Mouse (Mus musculus) left cerebral cortex, adult 11 months (tissue): ENCODE data around the gene Akr1c13.
A peak's percentile ranks its signal among the peaks of the same experiment; 100 is the strongest.
"Not testable (repeated sequence)": the region's sequence is repeated elsewhere in the genome, so short reads cannot be mapped to it uniquely, and the experiment has no call there.

Experiments
- DNase-seq: peaks from one replicate; pipeline ENCODE4 v3.0.0; 2022; ENCODE audit warnings: low spot score

Akr1c13 gene

DNA sequence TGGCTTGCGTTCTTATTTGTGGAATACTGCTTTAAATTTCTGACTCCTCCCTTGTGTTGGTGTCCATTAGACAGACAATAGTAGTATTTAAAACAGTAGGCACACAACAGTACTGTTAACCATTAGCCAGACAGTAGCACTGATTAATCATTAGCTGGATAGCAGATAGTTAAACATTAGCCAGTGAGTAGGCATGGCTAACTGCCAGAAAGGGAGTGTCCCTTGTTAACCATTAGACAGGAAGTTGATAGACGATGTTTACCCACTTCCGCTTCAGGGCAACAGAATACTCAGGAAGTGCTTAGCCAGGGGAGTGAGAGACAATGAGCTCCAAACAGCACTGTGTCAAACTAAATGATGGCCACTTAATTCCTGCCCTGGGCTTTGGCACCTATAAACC, at the start of gene Akr1c13:
TSS of gene Akr1c13 (plus strand) at position 247 of the 400 bp plus-strand sequence.
- DNase-seq = no peak

DNA sequence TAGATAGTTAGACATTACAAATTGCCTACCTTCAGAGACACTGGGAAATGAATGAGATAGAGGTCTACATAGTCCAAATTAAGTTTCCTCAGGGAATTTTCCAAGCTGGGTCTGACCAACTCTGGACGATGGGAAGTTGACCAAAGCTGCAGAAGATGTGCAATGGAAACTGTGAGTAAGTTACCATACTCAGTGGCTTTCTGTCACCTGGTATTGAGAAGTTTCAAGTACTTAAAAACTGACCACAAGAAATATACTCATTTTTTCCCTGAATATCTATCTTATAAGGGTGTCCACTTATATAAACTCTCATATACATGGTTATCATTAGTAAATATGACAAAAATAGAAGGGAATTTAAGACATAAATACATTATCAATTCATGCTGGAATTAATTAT, 46.7 kb upstream of the Akr1c13 start:
- DNase-seq = no peak

DNA sequence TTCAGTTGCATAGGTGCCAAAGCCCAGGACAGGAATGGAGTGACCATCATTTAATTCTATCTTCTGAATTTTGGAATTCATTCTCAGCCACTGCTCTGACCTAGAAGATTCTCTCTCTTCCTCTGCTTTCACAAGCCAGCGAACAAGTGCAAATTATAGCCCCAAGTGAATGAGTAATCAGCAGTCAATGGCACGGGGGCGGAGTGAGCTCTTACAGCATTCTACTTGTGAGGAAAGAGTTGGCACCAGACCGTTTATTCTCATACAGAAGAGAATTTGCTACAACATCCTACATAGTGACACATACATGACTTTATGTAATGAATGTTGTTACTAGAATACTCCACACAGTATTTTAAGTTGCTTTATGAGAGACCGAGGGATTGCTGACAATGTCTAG, 40.4 kb upstream of the Akr1c13 start, which contains the start of gene Akr1c18:
TSS of gene Akr1c18 (minus strand) at position 137 of the 400 bp plus-strand sequence.
- DNase-seq = peak; percentile 43

DNA sequence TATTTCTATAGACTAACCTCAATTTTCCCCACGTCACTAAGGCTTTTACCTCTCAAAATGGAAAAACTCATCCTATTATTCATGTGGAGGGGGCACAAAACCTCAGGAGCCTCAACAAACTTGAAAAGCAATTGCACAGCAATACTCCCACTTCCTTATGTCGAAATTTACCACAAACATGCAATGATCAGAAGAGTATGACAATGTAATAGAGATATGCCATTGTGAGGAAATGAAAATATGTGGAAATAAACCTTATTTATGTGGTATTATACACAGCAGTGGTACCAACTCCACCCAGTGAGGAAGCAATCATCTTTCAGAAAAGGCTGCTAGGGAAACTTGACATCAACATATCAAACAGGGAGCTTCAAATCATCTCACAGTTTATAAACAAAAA, 38.0 kb upstream of the Akr1c13 start:
- no peak for DNase-seq

DNA sequence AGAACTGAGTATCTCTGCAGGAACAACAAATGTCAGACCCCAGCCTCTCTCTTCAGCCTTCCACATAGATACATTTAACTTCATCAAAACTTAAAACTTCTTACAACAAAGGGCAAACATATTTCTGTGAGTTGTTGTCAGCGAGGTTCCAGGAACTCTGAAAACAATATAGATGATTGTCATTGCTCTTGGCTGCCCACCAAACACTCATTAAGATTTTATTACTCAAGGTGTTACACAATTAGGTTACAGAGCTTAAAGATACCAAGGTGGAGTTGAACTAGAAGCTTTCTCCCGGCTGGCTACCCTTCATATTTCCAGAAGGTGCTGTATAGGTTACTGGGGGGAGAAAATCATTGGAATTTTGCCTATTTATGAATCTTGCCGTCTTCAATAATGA, 37.4 kb upstream of the Akr1c13 start:
- DNase-seq = no peak

DNA sequence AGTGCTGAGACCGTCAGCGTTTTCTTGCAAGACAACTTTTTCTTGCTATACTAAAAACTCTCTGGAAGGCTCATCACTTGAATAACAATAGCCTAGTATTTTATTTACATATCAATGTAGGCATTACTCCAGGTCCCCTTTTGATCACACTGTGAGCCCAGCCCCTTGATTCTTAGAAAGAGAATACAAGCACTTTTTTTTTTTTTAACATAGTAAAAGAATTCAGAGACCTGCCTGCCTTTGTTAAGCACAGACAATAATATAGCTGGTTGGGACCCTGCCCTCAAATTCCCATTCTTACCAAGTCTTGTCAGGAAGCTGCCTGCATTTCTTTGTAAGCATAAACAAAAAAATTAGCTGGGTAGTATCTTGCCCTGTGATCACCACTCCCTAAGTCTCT, 35.7 kb upstream of the Akr1c13 start:
- DNase-seq = no peak

DNA sequence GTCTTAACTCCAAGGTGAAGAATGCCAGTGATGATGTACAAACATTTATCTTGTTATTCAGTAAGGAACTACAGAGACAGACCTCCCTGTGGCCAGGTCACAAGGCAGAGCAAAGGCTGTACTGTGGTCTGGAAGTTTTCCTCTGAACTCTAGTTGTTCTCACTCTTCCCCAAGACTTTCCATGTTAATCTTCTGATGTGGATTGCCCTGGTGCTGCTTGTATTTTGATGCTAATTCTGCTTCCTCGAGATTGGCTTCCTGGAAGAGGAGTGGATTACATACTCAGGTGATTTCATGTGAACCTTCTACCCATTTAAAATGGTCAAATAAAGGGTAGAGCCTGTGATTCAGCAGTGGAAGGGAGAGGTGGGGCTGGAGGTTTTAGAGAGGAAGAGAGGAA, 22.9 kb upstream of the Akr1c13 start:
- no peak for DNase-seq

DNA sequence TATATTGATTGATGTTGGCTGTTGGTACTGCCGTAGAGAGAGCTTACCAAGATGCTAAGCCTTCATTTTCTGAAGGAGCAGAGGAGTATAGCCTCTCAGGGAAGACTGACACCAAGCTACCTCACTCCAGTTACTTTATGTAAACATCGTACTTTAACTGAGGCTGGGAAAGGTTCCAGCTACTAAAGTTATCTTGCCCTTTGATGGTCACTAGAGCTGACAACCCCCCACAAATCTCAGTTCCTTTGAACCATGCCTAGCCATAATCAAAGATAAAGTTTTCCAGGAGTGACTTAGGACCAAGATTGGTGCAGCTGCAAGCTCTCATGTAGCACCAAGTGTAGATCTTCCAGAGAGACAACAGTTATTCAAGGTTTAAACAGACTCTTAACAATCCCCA, 18.0 kb upstream of the Akr1c13 start:
- DNase-seq = no peak

DNA sequence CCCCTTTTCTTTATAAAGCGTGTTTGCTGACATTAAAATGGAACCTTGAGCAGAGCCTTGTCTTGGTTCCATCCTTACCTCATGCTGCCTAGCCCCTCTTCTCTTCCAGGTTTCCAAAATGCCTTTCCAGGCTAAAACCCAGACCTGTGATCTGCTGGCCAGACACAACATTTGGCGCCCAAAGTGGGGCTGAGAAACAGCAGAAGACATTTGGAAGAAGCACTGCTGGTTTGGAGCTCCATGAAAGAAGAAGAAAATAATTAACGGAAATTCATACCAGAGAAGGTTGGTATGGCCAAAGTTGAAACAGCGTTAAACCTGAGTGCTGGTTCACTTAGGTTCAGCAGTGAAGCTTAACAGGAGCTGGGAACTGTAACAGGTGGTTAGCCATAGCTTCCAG, 9.6 kb upstream of the Akr1c13 start:
- not testable (repeated sequence) for DNase-seq

DNA sequence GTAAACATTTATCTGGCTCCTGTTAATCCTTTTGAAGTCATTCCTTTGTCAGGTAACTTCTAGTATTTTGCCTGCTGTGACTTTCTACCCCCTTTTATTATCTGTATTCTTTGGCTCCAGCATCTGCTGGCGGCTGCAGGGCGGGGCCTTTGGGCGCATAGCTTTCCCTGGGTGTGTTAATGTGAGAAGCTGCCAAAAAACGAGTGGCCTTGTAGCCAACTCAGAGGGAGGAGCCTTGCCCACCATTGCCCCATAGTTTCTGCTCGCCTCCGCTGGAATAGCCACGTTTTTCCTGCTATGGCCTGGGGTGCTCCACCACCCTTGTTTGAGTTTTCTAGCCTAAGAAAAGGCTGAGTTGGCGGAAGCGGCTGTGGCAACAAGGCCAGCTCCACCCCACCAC, 7.8 kb upstream of the Akr1c13 start:
- DNase-seq = no peak

DNA sequence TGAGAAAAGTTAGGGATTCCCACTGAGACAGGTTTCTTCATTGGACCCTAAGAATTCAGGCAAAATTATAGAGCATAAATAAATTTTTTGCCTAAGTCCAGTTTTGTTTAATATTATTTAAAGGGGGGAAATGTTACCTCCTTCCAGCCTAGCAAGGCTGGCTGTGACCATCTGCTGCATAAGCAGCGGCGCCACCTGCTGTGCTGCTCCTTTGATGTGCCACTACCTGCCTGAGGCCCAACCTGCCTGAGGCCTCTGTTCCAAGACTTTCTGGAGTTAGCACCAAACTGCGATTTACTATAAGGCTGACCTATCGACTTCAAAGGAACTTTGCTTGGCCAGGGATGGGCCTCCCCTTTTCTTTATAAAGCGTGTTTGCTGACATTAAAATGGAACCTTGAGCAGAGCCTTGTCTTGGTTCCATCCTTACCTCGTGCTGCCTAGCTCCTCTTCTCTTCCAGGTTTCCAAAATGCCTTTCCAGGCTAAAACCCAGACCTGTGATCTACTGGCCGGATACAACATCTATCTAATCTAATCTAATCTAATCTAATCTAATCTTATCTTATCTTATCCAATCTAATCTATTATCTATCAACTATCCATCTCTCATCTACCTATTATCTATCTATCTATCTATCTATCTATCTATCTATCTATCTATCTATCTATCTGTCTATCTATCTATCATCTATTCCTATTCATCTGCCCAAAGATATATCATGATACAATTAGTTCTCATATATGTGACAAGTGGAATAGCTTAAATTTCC, 4.1 kb upstream of the Akr1c13 start:
- not testable (repeated sequence) for DNase-seq

DNA sequence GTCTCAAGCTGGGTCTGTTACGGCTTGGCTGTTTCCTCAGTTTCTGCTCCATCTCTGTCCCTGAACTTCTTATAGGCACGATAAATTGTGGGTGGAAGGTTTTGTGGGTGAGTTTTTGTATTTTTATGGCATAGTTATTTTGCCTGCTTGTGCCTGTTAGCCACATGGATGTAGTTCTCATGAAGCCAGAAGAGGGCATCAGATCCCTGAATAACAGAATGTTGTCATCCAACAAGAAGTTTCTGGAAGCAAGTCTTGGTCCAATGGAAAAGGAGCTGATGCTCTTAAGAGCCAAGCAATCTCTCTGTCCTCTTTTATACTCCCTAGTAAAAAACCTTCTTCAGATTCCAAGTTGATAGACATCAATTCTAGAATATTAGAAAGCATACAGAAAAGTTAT, 2.8 kb upstream of the Akr1c13 start:
- DNase-seq = no peak

DNA sequence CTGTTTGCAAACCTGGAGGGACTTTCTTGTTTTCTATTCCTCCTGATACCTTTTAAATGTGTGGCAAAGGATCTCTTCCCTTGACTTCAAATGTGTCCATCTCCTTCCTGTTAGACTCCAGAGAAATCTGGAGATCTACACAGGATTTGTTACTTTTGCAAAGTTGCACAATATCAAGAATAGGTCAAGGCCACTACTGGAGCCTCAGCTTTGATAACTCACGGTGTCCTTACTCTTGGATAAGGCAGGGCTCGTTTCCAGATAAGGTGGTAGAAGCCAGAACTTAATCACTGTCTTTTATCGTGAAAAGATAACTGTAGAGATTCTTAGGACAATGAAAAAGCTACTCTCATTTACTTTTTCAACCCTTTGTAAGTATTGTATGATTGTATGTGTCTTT, 1.6 kb downstream of the Akr1c13 start:
- DNase-seq = no peak

DNA sequence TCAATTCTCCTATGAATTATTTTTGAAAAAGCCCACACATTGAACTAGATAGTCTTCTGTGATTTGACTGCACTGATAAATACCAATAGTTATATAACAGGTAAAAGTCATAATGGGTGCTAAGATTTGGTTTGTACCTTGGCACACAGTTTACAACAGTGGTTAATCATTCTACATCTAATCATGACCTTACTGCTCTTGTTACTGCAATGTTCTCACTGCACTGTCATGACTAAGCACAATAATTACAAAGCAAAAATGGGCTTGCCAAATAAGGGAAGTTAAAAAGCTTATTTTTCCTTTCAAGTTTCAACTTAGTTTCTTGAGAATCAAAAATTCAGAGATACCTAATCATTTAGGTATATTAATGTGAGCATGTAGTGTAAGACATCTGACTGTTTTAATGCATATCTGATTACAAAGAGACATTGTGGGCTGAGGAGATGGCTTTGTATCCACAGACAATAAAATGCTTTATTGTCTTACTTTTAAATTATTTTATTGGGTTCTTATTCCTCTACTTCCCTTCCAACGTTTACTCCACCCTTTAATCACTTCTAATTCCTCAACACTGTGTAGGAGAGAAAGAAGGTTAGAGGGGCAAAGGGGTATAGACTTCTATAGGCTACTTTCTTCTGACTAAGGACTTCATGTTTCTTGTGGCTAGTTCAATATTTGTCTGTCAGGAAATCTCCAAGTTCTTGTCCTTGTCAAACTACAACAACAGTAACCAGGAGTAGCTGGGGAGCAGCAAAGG, 15.4 kb downstream of the Akr1c13 start:
- DNase-seq = no peak

DNA sequence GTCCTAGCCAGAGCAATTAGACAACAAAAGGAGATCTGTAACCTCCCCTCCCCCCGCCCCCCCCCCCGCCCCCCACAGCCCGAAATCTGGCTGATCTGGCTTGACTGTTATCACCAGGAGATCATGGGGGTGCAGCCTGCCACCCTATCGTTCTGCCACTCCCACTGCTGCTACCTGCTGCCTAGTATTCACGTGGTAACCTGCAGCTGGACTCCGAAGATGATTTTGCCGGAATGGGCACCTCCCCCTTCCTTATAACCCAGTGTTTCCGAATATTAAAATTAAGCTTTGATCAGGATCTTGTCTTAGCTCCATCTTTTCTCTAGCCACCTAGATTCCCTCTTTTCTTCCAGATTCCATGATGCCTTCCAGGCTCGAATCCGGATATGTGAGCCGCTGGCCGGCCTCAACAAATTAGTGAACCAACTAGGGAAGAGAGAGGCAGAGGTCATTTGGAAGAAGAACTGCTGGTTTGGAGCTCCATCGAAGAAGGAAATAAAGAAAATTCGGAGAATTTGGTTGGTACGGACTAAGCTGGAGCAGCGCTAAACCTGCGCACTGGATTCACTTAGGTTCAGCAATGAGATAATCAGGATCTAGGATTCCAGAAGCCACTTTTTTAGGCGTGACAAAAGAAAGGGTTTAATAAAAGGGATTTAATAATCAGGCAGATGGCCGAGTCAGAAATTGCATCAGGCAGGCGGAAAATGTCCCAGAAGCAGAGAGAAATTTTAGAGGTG, 20.8 kb downstream of the Akr1c13 start:
- DNase-seq = no peak

DNA sequence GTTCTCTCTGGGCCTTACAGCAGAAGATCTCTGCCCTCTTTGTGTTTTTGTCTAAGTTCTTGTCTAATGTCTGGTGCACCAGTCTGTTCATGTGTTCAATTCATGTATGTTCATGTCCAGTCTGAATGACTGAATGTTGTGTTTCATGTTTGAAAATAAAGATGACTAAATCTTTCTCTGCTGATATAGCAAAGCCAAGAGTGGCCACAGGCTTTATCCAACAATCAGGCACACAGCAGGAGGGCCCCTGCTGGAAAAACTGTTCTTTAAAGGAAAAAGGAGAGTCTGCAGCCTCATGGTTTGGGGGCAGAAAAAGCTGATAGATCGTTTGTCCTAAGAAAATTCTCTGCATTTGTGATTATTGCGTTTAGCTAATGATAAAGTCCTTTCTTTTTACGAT, 21.4 kb downstream of the Akr1c13 start:
- no peak for DNase-seq

DNA sequence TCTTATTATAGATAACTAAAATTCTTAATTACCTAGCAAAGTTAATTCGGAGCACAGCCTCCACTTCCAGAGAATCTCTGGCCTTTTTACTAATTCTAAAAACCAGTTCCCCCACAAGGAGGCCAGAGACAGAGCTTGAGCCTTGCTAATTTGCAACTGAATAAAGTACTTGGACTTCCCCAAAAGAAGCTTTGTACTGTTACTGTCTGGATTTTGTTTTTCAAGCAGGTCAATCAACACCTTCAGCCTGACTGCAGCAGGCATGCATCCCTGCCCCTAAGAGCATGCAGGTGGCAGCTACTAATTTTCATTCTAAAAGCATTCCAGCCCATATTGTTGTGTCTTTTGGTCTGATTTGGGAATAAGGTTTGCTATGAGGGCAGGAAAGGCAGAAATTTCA, 24.5 kb downstream of the Akr1c13 start:
- not testable (repeated sequence) for DNase-seq

DNA sequence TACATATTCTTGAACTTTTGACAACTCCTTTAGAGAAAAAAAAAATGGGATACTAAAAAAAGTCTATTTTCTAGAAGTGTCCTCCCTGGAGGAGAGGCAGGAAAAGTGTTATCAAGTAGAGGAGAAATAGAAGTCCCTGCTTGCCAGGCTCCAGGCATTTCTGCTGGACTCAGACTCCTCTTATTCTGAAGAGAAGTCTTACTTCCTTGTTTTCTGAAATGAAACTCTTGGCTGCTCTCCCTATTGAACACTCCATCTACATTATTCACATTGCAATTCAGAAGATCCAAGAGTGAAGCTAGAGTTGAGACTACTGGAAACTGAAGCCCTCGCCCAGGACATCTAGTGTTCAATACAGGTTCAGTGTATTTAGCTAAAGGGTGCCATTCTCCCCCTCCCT, 37.5 kb downstream of the Akr1c13 start, which contains the start of gene Akr1c19:
TSS of gene Akr1c19 (plus strand) at position 260 of the 400 bp plus-strand sequence.
- no peak for DNase-seq

DNA sequence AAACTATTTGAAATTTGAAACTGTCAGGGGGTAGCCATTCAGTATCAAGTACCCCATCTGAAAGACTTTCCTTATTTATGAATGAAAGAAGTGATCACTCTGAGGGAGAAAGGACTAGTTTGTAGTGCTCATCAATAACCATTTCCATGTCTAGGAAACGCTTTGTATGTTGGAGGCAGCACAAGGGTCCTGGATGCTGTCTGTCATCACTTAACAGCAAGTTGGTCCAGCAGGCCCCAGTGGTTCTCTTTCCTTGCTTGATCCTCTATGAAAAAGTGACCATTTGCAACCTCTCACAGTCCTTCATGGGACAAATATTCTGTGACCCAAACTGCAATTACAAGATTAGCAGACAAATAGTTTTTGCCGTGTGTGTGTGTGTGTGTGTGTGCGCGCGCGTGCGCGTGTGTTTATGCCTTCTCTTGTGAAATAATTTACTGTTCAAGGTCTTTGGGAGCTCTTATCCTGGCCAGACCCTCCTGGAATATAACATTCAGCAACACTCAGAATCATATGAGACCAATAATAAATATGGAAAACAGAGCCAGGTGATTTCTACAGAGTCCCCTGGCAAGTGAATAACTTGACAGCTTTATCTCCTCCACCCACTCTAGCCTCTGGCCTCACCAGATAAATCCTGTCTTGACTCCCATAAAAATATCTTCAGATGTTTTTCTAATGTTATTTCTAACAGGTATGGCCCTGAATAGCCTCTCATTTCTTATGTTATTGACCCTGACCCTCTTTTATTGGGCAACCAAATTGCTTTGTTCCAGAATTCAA, 40.1 kb downstream of the Akr1c13 start:
- DNase-seq = no peak

DNA sequence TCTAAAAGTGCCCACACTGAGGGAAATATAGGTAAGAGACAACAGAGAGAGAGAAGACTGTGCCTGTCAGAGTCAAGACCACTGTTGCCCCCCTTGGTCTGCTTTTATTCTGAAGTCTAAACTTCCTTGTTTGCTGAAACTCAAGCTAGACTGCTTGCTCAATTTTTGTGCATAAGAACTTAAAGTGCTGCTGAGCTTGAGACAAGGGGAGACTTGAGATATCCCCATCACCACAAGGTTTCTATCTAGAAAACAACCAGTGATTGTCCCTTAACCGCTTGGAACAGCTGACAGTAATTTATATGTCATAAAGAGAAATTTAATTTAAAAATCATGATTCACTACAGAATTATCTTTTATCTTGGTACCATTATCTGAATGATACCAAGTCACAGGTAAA, 42.2 kb downstream of the Akr1c13 start:
- no peak for DNase-seq

DNA sequence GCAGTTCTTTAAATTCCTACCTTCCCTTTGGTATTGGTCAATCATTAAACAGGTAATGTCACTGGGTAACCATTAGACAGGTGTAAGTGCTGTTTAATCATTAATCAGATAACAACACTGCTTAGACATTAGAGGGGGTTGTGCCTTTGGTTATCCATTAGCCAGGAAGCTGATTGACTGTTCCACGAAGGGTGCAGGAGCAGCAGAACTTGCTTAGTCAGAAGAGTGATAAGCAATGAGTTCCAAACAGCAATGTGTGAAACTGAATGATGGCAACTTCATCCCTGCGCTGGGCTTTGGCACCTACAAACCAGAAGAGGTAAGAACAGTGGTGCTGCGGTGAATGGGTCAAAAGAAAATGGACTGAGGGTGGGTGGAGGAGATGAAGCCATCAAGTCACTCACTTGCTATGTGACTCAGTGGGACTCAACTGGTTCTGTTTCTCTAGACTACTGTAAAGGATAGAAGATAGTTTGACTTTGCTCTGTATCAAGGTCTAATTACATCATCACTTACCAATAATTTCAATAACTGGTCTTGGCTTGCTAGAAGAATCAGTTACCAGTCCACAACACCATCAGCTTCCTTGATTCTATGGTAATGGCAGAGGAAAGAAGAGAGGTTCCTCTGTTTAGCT, 42.7 kb downstream of the Akr1c13 start:
- DNase-seq = no peak
